ENCODE assay signal across 8 mouse cellular contexts in genomic region chr13:63642617-63643016, GRCm38 (mm10).
DNase-seq lines count a peak whose midpoint lies in the region; ATAC-seq and TF ChIP-seq lines count a peak whose summit lies in the region.

No protein-coding gene starts in this region.

- no peaks in the 10 kb centered on the region for H3K4me1 ChIP-seq in forebrain, postnatal 0 days (ENCODE audit: insufficient read depth)
- H3K4me1 ChIP-seq in forebrain, embryonic 12.5 days: peaks cover 5% of the 10 kb centered on the region; the same call in 1 of the 2 replicates
- peaks cover 24% of the 10 kb centered on the region for H3K4me1 ChIP-seq in limb, embryonic 12.5 days (replicated peaks)
- H3K4me1 ChIP-seq in neural tube, embryonic 12.5 days: peaks cover 8% of the 10 kb centered on the region; the same call in 1 of the 2 replicates

- no peaks in the 10 kb centered on the region for H3K9me3 ChIP-seq in forebrain, postnatal 0 days (ENCODE audit: low read length)
- H3K9me3 ChIP-seq in forebrain, embryonic 12.5 days: no peaks in the 10 kb centered on the region
- no peaks in the 10 kb centered on the region for H3K9me3 ChIP-seq in limb, embryonic 12.5 days
- no peaks in the 10 kb centered on the region for H3K9me3 ChIP-seq in neural tube, embryonic 12.5 days

- peak; percentile 16 for DNase-seq in forebrain, postnatal 0 days
- DNase-seq in embryo, embryonic 10.5 days (ENCODE audit: low spot score): peak; percentile 60
- DNase-seq in heart, adult 18-20 months: peak; percentile 83 to 91
- DNase-seq in kidney, adult 18-20 months: peak; percentile 83
- no peak for DNase-seq in thymus, postnatal 36 days

- no peaks in the 10 kb centered on the region for H3K36me3 ChIP-seq in forebrain, postnatal 0 days (ENCODE audit: insufficient read depth)
- H3K36me3 ChIP-seq in forebrain, embryonic 12.5 days (replicated peaks): no peaks in the 10 kb centered on the region
- no peaks in the 10 kb centered on the region for H3K36me3 ChIP-seq in limb, embryonic 12.5 days
- H3K36me3 ChIP-seq in neural tube, embryonic 12.5 days: no peaks in the 10 kb centered on the region

- H3K27ac ChIP-seq in forebrain, postnatal 0 days (ENCODE audit: low read depth, low read length): no peak overlapping the region
- H3K27ac ChIP-seq in forebrain, embryonic 12.5 days: no peak overlapping the region
- H3K27ac ChIP-seq in limb, embryonic 12.5 days: peak overlapping the region; percentile 85
- no peak overlapping the region for H3K27ac ChIP-seq in neural tube, embryonic 12.5 days

- WGBS in forebrain, postnatal 0 days: 31% methylated on average over 5 of the region's 5 CpGs
- 83% methylated on average over 5 of the region's 5 CpGs for WGBS in forebrain, embryonic 12.5 days
- WGBS in limb, embryonic 12.5 days: 28% methylated on average over 5 of the region's 5 CpGs
- WGBS in neural tube, embryonic 12.5 days: 40% methylated on average over 5 of the region's 5 CpGs

- no peak for ATAC-seq in forebrain, postnatal 0 days
- no peak for ATAC-seq in forebrain, embryonic 12.5 days (ENCODE audit: low FRiP score)
- ATAC-seq in limb, embryonic 12.5 days (ENCODE audit: insufficient number of reproducible peaks, insufficient read depth, low FRiP score, low TSS enrichment, low read depth): peak; percentile 79
- peak; percentile 58; the same call in 1 of the 2 replicates for ATAC-seq in neural tube, embryonic 12.5 days (ENCODE audit: low FRiP score, low read depth)

- no peak overlapping the region for H3K4me3 ChIP-seq in forebrain, postnatal 0 days (ENCODE audit: low read depth, low read length)
- no peak overlapping the region for H3K4me3 ChIP-seq in forebrain, embryonic 12.5 days (replicated peaks)
- H3K4me3 ChIP-seq in limb, embryonic 12.5 days (replicated peaks): no peak overlapping the region
- H3K4me3 ChIP-seq in neural tube, embryonic 12.5 days: no peak overlapping the region

- no peaks in the 10 kb centered on the region for H3K27me3 ChIP-seq in forebrain, postnatal 0 days (ENCODE audit: insufficient read depth, low read length)
- no peaks in the 10 kb centered on the region for H3K27me3 ChIP-seq in forebrain, embryonic 12.5 days
- no peaks in the 10 kb centered on the region for H3K27me3 ChIP-seq in limb, embryonic 12.5 days
- no peaks in the 10 kb centered on the region for H3K27me3 ChIP-seq in neural tube, embryonic 12.5 days (replicated peaks)

- no peak overlapping the region for H3K4me2 ChIP-seq in forebrain, postnatal 0 days (ENCODE audit: low read depth)
- no peak overlapping the region for H3K4me2 ChIP-seq in forebrain, embryonic 12.5 days
- H3K4me2 ChIP-seq in limb, embryonic 12.5 days: no peak overlapping the region
- H3K4me2 ChIP-seq in neural tube, embryonic 12.5 days (replicated peaks): no peak overlapping the region

- TF ChIP-seq CTCF in forebrain, postnatal 0 days (IDR thresholded peaks at IDR 0.05; ENCODE audit: low read depth): no peak

- no peak overlapping the region for H3K9ac ChIP-seq in forebrain, postnatal 0 days
- no peak overlapping the region for H3K9ac ChIP-seq in forebrain, embryonic 12.5 days
- H3K9ac ChIP-seq in limb, embryonic 12.5 days (replicated peaks): no peak overlapping the region
- no peak overlapping the region for H3K9ac ChIP-seq in neural tube, embryonic 12.5 days

Comparison
In these comparisons a context has a peak if more than half of its experiments do, and no peak if none do; other contexts are left out.
1. ATAC-seq: peak in limb, embryonic 12.5 days (single experiment) and neural tube, embryonic 12.5 days (single experiment); none in forebrain, postnatal 0 days (single experiment) and forebrain, embryonic 12.5 days (single experiment).
2. DNase-seq: peak in forebrain, postnatal 0 days (single experiment), embryo, embryonic 10.5 days (single experiment), heart, adult 18-20 months (2 of 2) and kidney, adult 18-20 months (single experiment); none in thymus, postnatal 36 days (0 of 2).